Mouse (Mus musculus): ENCODE measurements around the gene Slf1. TPM values are rescaled to one million over a fixed set of nuclear protein-coding genes. Genes with fewer than 3 reads are reported as not detected.
A peak's percentile ranks its signal among the peaks of the same experiment; 100 is the strongest.

Slf1 gene
- polyA plus RNA-seq, 1 experiment from 2014 or later, result 16.9 TPM

- Histone ChIP-seq H3K9ac (ENCODE audit: low read depth, low read length) (no peak overlapping the region), H3K27me3 (replicated peaks; ENCODE audit: control insufficient read depth, insufficient read depth, low read length) (no peaks in the 10 kb centered on the region), H3K4me2 (replicated peaks; ENCODE audit: low read depth) (no peak overlapping the region), H3K27ac (ENCODE audit: low read depth, low read length) (no peak overlapping the region), H3K4me3 (ENCODE audit: low read depth, low read length) (no peak overlapping the region), H3K4me1 (replicated peaks; ENCODE audit: control insufficient read depth, insufficient read depth, low read length) (no peaks in the 10 kb centered on the region; the same call in 1 of the 2 replicates), H3K36me3 (ENCODE audit: control insufficient read depth, insufficient read depth) (no peaks in the 10 kb centered on the region), H3K9me3 (ENCODE audit: control insufficient read depth) (no peaks in the 10 kb centered on the region)
- no peak for ATAC-seq
- TF ChIP-seq CTCF (IDR thresholded peaks at IDR 0.05; ENCODE audit: low read depth), result no peak
- 70% methylated on average over 3 of the region's 3 CpGs for WGBS
These were observed 85.5 kb downstream of the Slf1 start for GRCm38 (mm10) chr13:77049736-77050135.

GRCm38 (mm10) chr13:77048461-77048860 is 86.8 kb downstream of the Slf1 start:
- no peak overlapping the region for H3K9ac ChIP-seq (ENCODE audit: low read depth, low read length)
- H3K4me3 ChIP-seq (ENCODE audit: low read depth, low read length), result no peak overlapping the region
- no peak for ATAC-seq
- H3K9me3 ChIP-seq (ENCODE audit: control insufficient read depth), result no peaks in the 10 kb centered on the region
- H3K27ac ChIP-seq (ENCODE audit: low read depth, low read length), result no peak overlapping the region
- H3K4me1 ChIP-seq (replicated peaks; ENCODE audit: control insufficient read depth, insufficient read depth, low read length), result no peaks in the 10 kb centered on the region; the same call in 1 of the 2 replicates
- no peaks in the 10 kb centered on the region for H3K27me3 ChIP-seq (replicated peaks; ENCODE audit: control insufficient read depth, insufficient read depth, low read length)
- TF ChIP-seq CTCF (IDR thresholded peaks at IDR 0.05; ENCODE audit: low read depth), result no peak
- H3K4me2 ChIP-seq (replicated peaks; ENCODE audit: low read depth), result no peak overlapping the region
- no peaks in the 10 kb centered on the region for H3K36me3 ChIP-seq (ENCODE audit: control insufficient read depth, insufficient read depth)
- WGBS, result 78% methylated on average over 1 of the region's 1 CpGs

GRCm38 (mm10) chr13:77047179-77047931 is 87.9 kb downstream of the Slf1 start:
- Histone ChIP-seq H3K4me1 (replicated peaks; ENCODE audit: control insufficient read depth, insufficient read depth, low read length) (no peaks in the 10 kb centered on the region; the same call in 1 of the 2 replicates), H3K9ac (ENCODE audit: low read depth, low read length) (no peak overlapping the region), H3K4me3 (ENCODE audit: low read depth, low read length) (no peak overlapping the region), H3K36me3 (ENCODE audit: control insufficient read depth, insufficient read depth) (no peaks in the 10 kb centered on the region), H3K9me3 (ENCODE audit: control insufficient read depth) (no peaks in the 10 kb centered on the region), H3K4me2 (replicated peaks; ENCODE audit: low read depth) (no peak overlapping the region), H3K27me3 (replicated peaks; ENCODE audit: control insufficient read depth, insufficient read depth, low read length) (no peaks in the 10 kb centered on the region), H3K27ac (ENCODE audit: low read depth, low read length) (no peak overlapping the region)
- no peak for TF ChIP-seq CTCF (IDR thresholded peaks at IDR 0.05; ENCODE audit: low read depth)
- 63% methylated on average over 6 of the region's 6 CpGs for WGBS
- no peak for ATAC-seq

- WGBS, result 79% methylated on average over 10 of the region's 10 CpGs
These were observed 88.9 kb downstream of the Slf1 start for GRCm38 (mm10) chr13:77046416-77046815.

GRCm38 (mm10) chr13:77045375-77045774 is 89.9 kb downstream of the Slf1 start:
- WGBS, result 84% methylated on average over 1 of the region's 1 CpGs
- H3K9me3 ChIP-seq (ENCODE audit: control insufficient read depth), result no peaks in the 10 kb centered on the region
- H3K27ac ChIP-seq (ENCODE audit: low read depth, low read length), result no peak overlapping the region
- H3K9ac ChIP-seq (ENCODE audit: low read depth, low read length), result no peak overlapping the region
- no peaks in the 10 kb centered on the region for H3K27me3 ChIP-seq (replicated peaks; ENCODE audit: control insufficient read depth, insufficient read depth, low read length)
- no peak for ATAC-seq
- no peak overlapping the region for H3K4me2 ChIP-seq (replicated peaks; ENCODE audit: low read depth)
- no peaks in the 10 kb centered on the region for H3K36me3 ChIP-seq (ENCODE audit: control insufficient read depth, insufficient read depth)
- H3K4me1 ChIP-seq (replicated peaks; ENCODE audit: control insufficient read depth, insufficient read depth, low read length), result no peaks in the 10 kb centered on the region; the same call in 1 of the 2 replicates
- H3K4me3 ChIP-seq (ENCODE audit: low read depth, low read length), result no peak overlapping the region
- peak; percentile 51 for TF ChIP-seq CTCF (IDR thresholded peaks at IDR 0.05; ENCODE audit: low read depth)

More at GRCm38 (mm10) chr13:77046416-77046815, 88.9 kb downstream of the Slf1 start:
- Histone ChIP-seq H3K4me3 (ENCODE audit: low read depth, low read length) (no peak overlapping the region), H3K4me1 (replicated peaks; ENCODE audit: control insufficient read depth, insufficient read depth, low read length) (no peaks in the 10 kb centered on the region; the same call in 1 of the 2 replicates), H3K27me3 (replicated peaks; ENCODE audit: control insufficient read depth, insufficient read depth, low read length) (no peaks in the 10 kb centered on the region), H3K9me3 (ENCODE audit: control insufficient read depth) (no peaks in the 10 kb centered on the region), H3K27ac (ENCODE audit: low read depth, low read length) (no peak overlapping the region), H3K36me3 (ENCODE audit: control insufficient read depth, insufficient read depth) (no peaks in the 10 kb centered on the region), H3K9ac (ENCODE audit: low read depth, low read length) (no peak overlapping the region), H3K4me2 (replicated peaks; ENCODE audit: low read depth) (no peak overlapping the region)
- no peak for TF ChIP-seq CTCF (IDR thresholded peaks at IDR 0.05; ENCODE audit: low read depth)
- ATAC-seq, result no peak

- TF ChIP-seq CTCF (IDR thresholded peaks at IDR 0.05; ENCODE audit: low read depth), result no peak
- no peaks in the 10 kb centered on the region for H3K27me3 ChIP-seq (replicated peaks; ENCODE audit: control insufficient read depth, insufficient read depth, low read length)
- WGBS, result 63% methylated on average over 1 of the region's 1 CpGs
These were observed 91.9 kb downstream of the Slf1 start for GRCm38 (mm10) chr13:77043375-77043774.

More at GRCm38 (mm10) chr13:77043375-77043774, 91.9 kb downstream of the Slf1 start:
- H3K4me3 ChIP-seq (ENCODE audit: low read depth, low read length), result no peak overlapping the region
- H3K4me2 ChIP-seq (replicated peaks; ENCODE audit: low read depth), result no peak overlapping the region
- H3K4me1 ChIP-seq (replicated peaks; ENCODE audit: control insufficient read depth, insufficient read depth, low read length), result no peaks in the 10 kb centered on the region; the same call in 1 of the 2 replicates
- no peaks in the 10 kb centered on the region for H3K36me3 ChIP-seq (ENCODE audit: control insufficient read depth, insufficient read depth)
- ATAC-seq, result no peak
- no peak overlapping the region for H3K27ac ChIP-seq (ENCODE audit: low read depth, low read length)
- H3K9me3 ChIP-seq (ENCODE audit: control insufficient read depth), result no peaks in the 10 kb centered on the region
- no peak overlapping the region for H3K9ac ChIP-seq (ENCODE audit: low read depth, low read length)
